Mouse (Mus musculus): ENCODE measurements around the gene Whrn. TPM values are rescaled to one million over a fixed set of nuclear protein-coding genes. Genes with fewer than 3 reads are reported as not detected.

Whrn gene
- polyA plus RNA-seq, 1 experiment from 2014 or later: 10.4 TPM

Other genes with a start within 250 kb of the Whrn start
- not detected in 2 replicates for gene Orm1, start 151.4 kb downstream of the Whrn start, polyA plus RNA-seq (2015; fragmentation: Nextera tagmentation; extraction: Ambion mirVana)
- not detected in 2 replicates for gene Orm3, start 139.8 kb downstream of the Whrn start, polyA plus RNA-seq (2015; fragmentation: Nextera tagmentation; extraction: Ambion mirVana)
- gene Orm2, start 133.5 kb downstream of the Whrn start, polyA plus RNA-seq (2015; fragmentation: Nextera tagmentation; extraction: Ambion mirVana): not detected in 2 replicates
- 8.5 and 8.6 TPM in 2 replicates for gene Akna, start 92.6 kb downstream of the Whrn start, polyA plus RNA-seq (2015; fragmentation: Nextera tagmentation; extraction: Ambion mirVana)
- 317 and 318 TPM in 2 replicates for gene Atp6v1g1, start 48.8 kb upstream of the Whrn start, polyA plus RNA-seq (2015; fragmentation: Nextera tagmentation; extraction: Ambion mirVana)
- 8.2 and 8.3 TPM in 2 replicates for gene Tmem268, start 62.8 kb upstream of the Whrn start, polyA plus RNA-seq (2015; fragmentation: Nextera tagmentation; extraction: Ambion mirVana)
- gene Gm11213, start 109.3 kb upstream of the Whrn start, polyA plus RNA-seq (2015; fragmentation: Nextera tagmentation; extraction: Ambion mirVana): not detected in 2 replicates
- not detected in 2 replicates for gene Tex48, start 126.4 kb upstream of the Whrn start, polyA plus RNA-seq (2015; fragmentation: Nextera tagmentation; extraction: Ambion mirVana)
- not detected in 2 replicates for gene Gm11214, start 167.4 kb upstream of the Whrn start, polyA plus RNA-seq (2015; fragmentation: Nextera tagmentation; extraction: Ambion mirVana)
- 0.08 and 0.15 TPM in 2 replicates for gene Tnfsf15, start 249.1 kb upstream of the Whrn start, polyA plus RNA-seq (2015; fragmentation: Nextera tagmentation; extraction: Ambion mirVana)

Data from limb, embryonic 13.5 days (tissue).